ENCODE assay signal across 9 mouse cellular contexts in the genomic region with DNA sequence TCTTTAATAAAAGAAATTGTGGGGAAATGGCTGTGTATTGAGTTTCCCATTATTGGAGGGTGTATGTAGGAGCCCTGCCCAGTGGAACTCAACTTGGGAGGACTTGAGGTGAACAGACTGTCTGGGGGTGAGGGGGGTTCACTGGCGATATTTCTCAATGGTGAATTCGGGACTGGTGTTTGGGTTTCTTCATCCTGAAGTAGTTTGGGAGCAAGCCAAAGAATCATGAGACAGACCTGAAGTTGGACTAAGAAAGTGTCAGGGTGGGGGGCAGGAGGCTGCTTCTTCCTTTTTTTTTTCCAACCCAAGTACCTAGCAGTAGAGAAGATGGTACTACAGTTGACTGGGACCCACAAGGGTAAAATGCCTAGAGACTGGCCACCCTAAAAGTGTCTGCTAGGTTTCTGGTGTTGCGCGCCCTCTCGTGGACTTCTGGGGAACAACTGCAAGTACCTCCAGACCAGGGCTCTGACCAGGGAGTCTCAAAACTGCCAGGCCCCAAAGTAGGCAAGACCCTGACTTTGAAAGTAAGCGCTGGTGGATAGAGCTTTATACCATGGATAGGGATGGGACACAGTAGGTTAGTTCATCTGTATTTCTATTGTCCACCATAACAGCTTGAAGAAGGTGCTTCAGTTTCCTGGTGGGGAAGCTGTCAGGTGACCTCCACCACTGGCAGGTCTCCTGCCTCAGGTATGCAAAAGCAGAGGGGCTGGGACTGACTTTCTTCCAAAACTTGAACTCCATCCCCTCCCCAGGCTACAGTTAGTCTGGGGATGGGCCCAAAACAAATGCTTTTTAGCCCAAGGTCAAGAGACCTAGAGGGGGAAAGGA. TPM values are rescaled to one million over a fixed set of nuclear protein-coding genes. Genes with fewer than 3 reads are reported as not detected.
A peak's percentile ranks its signal among the peaks of the same experiment; 100 is the strongest.
DNase-seq lines count a peak whose midpoint lies in the region; ATAC-seq and TF ChIP-seq lines count a peak whose summit lies in the region.
"Had no signal": no experiment of that assay in that cellular context is flagged by ENCODE, and none has a peak within 500 bp of the region (broad histone marks: within the 10 kb centered on the region; RNA-seq: fewer than 3 reads in every experiment).

No protein-coding gene starts in this region.

- ATAC-seq in forebrain, postnatal 0 days: peak; percentile 49
- peak; percentile 67 for ATAC-seq in inflammation-experienced regulatory T-cells, adult 6 months

- no peaks in the 10 kb centered on the region for H3K9me3 ChIP-seq in ES-Bruce4 (replicated peaks; ENCODE audit: control insufficient read depth, insufficient read depth, low read length, poor library complexity, severe bottlenecking)
- H3K9me3 ChIP-seq in forebrain, postnatal 0 days (ENCODE audit: low read length): no peaks in the 10 kb centered on the region
- H3K9me3 ChIP-seq: hindbrain, embryonic 15.5 days had no signal

- peak; percentile 85 for DNase-seq in 416B (ENCODE audit: low read depth)
- peak; percentile 73 for DNase-seq in c-Kit-positive CD71-positive TER-119-positive erythroid progenitor cells, embryonic 14.5 days (ENCODE audit: low spot score)
- peak; percentile 76 for DNase-seq in forebrain, postnatal 0 days
- peak; percentile 81 for DNase-seq in liver
- DNase-seq in retina, adult 2 months (ENCODE audit: low read depth, low spot score): peak; percentile 65
- peak; percentile 53 to 78 for DNase-seq in urinary bladder, postnatal 4 days (ENCODE audit: low spot score in 2 of 2)

- TF ChIP-seq CTCF in ES-Bruce4 (IDR thresholded peaks at IDR 0.05; ENCODE audit: low read depth, low read length): peak; percentile 82
- peak; percentile 81 for TF ChIP-seq CTCF in forebrain, postnatal 0 days (IDR thresholded peaks at IDR 0.05; ENCODE audit: low read depth)

- TF ChIP-seq POLR2A in ES-Bruce4 (IDR thresholded peaks at IDR 0.05; ENCODE audit: insufficient read depth, low read length): no peak

- peak overlapping the region; percentile 18; the same call in 1 of the 2 replicates for H3K4me3 ChIP-seq in ES-Bruce4 (ENCODE audit: low read depth, low read length)
- no peak overlapping the region for H3K4me3 ChIP-seq in forebrain, postnatal 0 days (ENCODE audit: low read depth, low read length)
- H3K4me3 ChIP-seq: hindbrain, embryonic 15.5 days had no signal

- H3K36me3 ChIP-seq in ES-Bruce4 (ENCODE audit: control insufficient read depth, insufficient read depth, low read length, poor library complexity, severe bottlenecking): no peaks in the 10 kb centered on the region
- H3K36me3 ChIP-seq in forebrain, postnatal 0 days (ENCODE audit: insufficient read depth): peaks cover 18% of the 10 kb centered on the region

- peak overlapping the region; percentile 12; the same call in 1 of the 2 replicates for H3K9ac ChIP-seq in ES-Bruce4 (ENCODE audit: low read depth, poor library complexity, severe bottlenecking)
- no peak overlapping the region for H3K9ac ChIP-seq in forebrain, postnatal 0 days
- H3K9ac ChIP-seq: hindbrain, embryonic 15.5 days had no signal

- H3K4me1 ChIP-seq in ES-Bruce4 (ENCODE audit: control insufficient read depth, insufficient read depth, low read length): peaks cover 16% of the 10 kb centered on the region
- H3K4me1 ChIP-seq in forebrain, postnatal 0 days (ENCODE audit: insufficient read depth): no peaks in the 10 kb centered on the region

- no peak overlapping the region for H3K4me2 ChIP-seq in forebrain, postnatal 0 days (ENCODE audit: low read depth)
- H3K4me2 ChIP-seq: hindbrain, embryonic 15.5 days had no signal

- TF ChIP-seq EP300 in ES-Bruce4 (IDR thresholded peaks at IDR 0.05; ENCODE audit: insufficient read depth, low read depth, low read length): no peak; the same call in 1 of the 2 replicates

- H3K27me3 ChIP-seq in ES-Bruce4 (ENCODE audit: control insufficient read depth, insufficient read depth, low read length, poor library complexity, severe bottlenecking): no peaks in the 10 kb centered on the region
- H3K27me3 ChIP-seq in forebrain, postnatal 0 days (ENCODE audit: insufficient read depth, low read length): no peaks in the 10 kb centered on the region
- H3K27me3 ChIP-seq: hindbrain, embryonic 15.5 days had no signal

- peak overlapping the region; percentile 85 for H3K27ac ChIP-seq in ES-Bruce4 (ENCODE audit: insufficient read depth, low read length)
- H3K27ac ChIP-seq in forebrain, postnatal 0 days (ENCODE audit: low read depth, low read length): no peak overlapping the region
- H3K27ac ChIP-seq: hindbrain, embryonic 15.5 days had no signal

- 28% methylated on average over 6 of the region's 6 CpGs for WGBS in forebrain, postnatal 0 days

RNA-seq across cellular contexts. Expression of a gene that starts 4.3 kb away (rescaled TPM):
- polyA plus RNA-seq in ES-Bruce4 (2011; ENCODE audit: insufficient read depth, insufficient read length, low read depth, missing spikeins): 1.1 and 1.7 TPM in 2 replicates
- total RNA-seq in forebrain, postnatal 0 days (2014; rRNA removed): 0.54 and 1.8 TPM in 2 replicates
- polyA plus RNA-seq in forebrain, postnatal 0 days (2015; fragmentation: Nextera tagmentation; extraction: Ambion mirVana): 0.65 and 1.1 TPM in 2 replicates
- polyA plus RNA-seq in inflammation-experienced regulatory T-cells, adult 6 months (2017; shearing (Covaris generic)): 1 to 10 TPM in 1 of 3 experiments, under 1 TPM in 2; 0.36 to 1.2 (median 0.95) TPM

RNA-seq across cellular contexts. Expression of a gene that starts 17.3 kb away (rescaled TPM):
- 21.2 and 22.3 TPM in 2 replicates for polyA plus RNA-seq in ES-Bruce4 (2011; ENCODE audit: insufficient read depth, insufficient read length, low read depth, missing spikeins)
- total RNA-seq in forebrain, postnatal 0 days (2014; rRNA removed): 29.9 and 34.3 TPM in 2 replicates
- 20.0 and 24.7 TPM in 2 replicates for polyA plus RNA-seq in forebrain, postnatal 0 days (2015; fragmentation: Nextera tagmentation; extraction: Ambion mirVana)
- 10 to 100 TPM; 15.6 to 46.2 (median 33.0) TPM for polyA plus RNA-seq in inflammation-experienced regulatory T-cells, adult 6 months (2017; shearing (Covaris generic))
